20 mouse cellular contexts compared by ENCODE assay signal in the genomic region with DNA sequence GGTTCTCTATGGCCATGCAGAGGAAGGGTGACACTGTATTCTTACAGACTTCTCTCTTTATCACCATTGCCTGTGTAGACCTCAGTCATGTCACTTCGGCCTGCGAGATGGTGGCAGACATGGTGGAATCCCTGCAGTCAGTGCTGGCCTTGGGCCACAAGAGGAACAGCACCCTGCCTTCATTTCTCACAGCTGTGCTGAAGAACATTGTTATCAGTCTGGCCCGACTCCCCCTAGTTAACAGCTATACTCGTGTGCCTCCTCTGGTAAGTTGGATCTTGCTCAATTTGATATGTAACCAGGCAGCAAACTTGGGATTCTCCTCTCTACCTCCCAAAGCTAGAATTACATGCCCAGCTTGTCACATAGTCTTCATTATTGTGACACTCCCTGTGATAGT. TPM values are rescaled to one million over a fixed set of nuclear protein-coding genes. Genes with fewer than 3 reads are reported as not detected.
"Had no signal": no experiment of that assay in that cellular context is flagged by ENCODE, and none has a peak within 500 bp of the region (broad histone marks: within the 10 kb centered on the region; RNA-seq: fewer than 3 reads in every experiment).

No protein-coding gene starts in this region.

- H3K27me3 ChIP-seq: liver, embryonic 12.5 days; liver, embryonic 15.5 days; midbrain, embryonic 13.5 days; midbrain, embryonic 15.5 days; neural tube, embryonic 12.5 days had no signal

- H3K27ac ChIP-seq: liver, embryonic 12.5 days; liver, embryonic 15.5 days; macrophage; midbrain, embryonic 13.5 days; midbrain, embryonic 15.5 days; neural tube, embryonic 12.5 days had no signal

- H3K9me3 ChIP-seq: liver, embryonic 12.5 days; liver, embryonic 15.5 days; midbrain, embryonic 13.5 days; midbrain, embryonic 15.5 days; neural tube, embryonic 12.5 days had no signal

- H3K4me3 ChIP-seq: liver, embryonic 12.5 days; liver, embryonic 15.5 days; midbrain, embryonic 13.5 days; midbrain, embryonic 15.5 days; neural tube, embryonic 12.5 days had no signal

- ATAC-seq: liver, embryonic 12.5 days; midbrain, embryonic 13.5 days; midbrain, embryonic 15.5 days had no signal

- DNase-seq: lung, adult 18-20 months; lung, embryonic 14.5 days; lung, postnatal 14 days; lung, postnatal 36 days; retina, postnatal 1 day; right cerebral cortex, adult 18-20 months; right cerebral cortex, postnatal 25 days; right cerebral cortex, postnatal 4 days; spleen, adult 18-20 months; thymus, adult 18-20 months; thymus, postnatal 14 days; thymus, postnatal 36 days had no signal

- H3K4me1 ChIP-seq: midbrain, embryonic 13.5 days; midbrain, embryonic 15.5 days; neural tube, embryonic 12.5 days had no signal

- H3K4me2 ChIP-seq: liver, embryonic 12.5 days; liver, embryonic 15.5 days; lung, embryonic 14.5 days; midbrain, embryonic 11.5 days; midbrain, embryonic 13.5 days; midbrain, embryonic 15.5 days; neural tube, embryonic 12.5 days had no signal

- H3K9ac ChIP-seq: liver, embryonic 12.5 days; liver, embryonic 15.5 days; lung, embryonic 14.5 days; midbrain, embryonic 13.5 days; midbrain, embryonic 15.5 days; neural tube, embryonic 12.5 days had no signal

RNA-seq across cellular contexts. Expression of a gene that starts 18.6 kb away (rescaled TPM):
- total RNA-seq: monocyte, adult 5-6 weeks had no signal
